Mouse (Mus musculus) midbrain, embryonic 16.5 days (tissue): ENCODE data around the gene Smim22. TPM values are rescaled to one million over a fixed set of nuclear protein-coding genes. Genes with fewer than 3 reads are reported as not detected.

Experiments
- ATAC-seq: fragments of 200-750 bp; cut with Nextera tagmentation; 2 replicates; pipeline ENCODE4 v1.8.0; 2017; ENCODE audit warnings: moderate TSS enrichment
- H3K27ac ChIP-seq: fragments of 300-500 bp; sonication (generic); 2 replicates; pipeline ENCODE4 v1.5.1; 2014; ENCODE audit warnings: mild to moderate bottlenecking, low read length, mixed read lengths
- H3K27me3 ChIP-seq: fragments of 300-500 bp; sonication (generic); 2 replicates; pipeline ENCODE4 v1.6.1; 2014; ENCODE audit warnings: low read depth, low read length, mixed read lengths; ENCODE audit not compliant: control insufficient read depth, insufficient read depth
- H3K36me3 ChIP-seq: fragments of 300-500 bp; sonication (generic); 2 replicates; pipeline ENCODE4 v1.6.1; 2014; ENCODE audit warnings: mild to moderate bottlenecking, low read length, moderate library complexity, mixed read lengths; ENCODE audit not compliant: control insufficient read depth, insufficient read depth
- H3K4me1 ChIP-seq: fragments of 300-500 bp; sonication (generic); 2 replicates; pipeline ENCODE4 v1.6.1; 2014; ENCODE audit warnings: mild to moderate bottlenecking, low read length, mixed read lengths; ENCODE audit not compliant: control insufficient read depth, insufficient read depth
- H3K4me2 ChIP-seq: fragments of 300-500 bp; sonication (generic); 2 replicates; pipeline ENCODE4 v1.6.1; 2014; ENCODE audit warnings: mild to moderate bottlenecking, low read length, mixed read lengths
- H3K4me3 ChIP-seq: fragments of 300-500 bp; sonication (generic); 2 replicates; pipeline ENCODE4 v1.5.1; 2014; ENCODE audit warnings: low read depth, mild to moderate bottlenecking, low read length, moderate library complexity, mixed read lengths
- H3K9ac ChIP-seq: fragments of 300-500 bp; sonication (generic); 2 replicates; pipeline ENCODE4 v1.6.1; 2014; ENCODE audit warnings: low read depth, low read length, mixed read lengths
- H3K9me3 ChIP-seq: fragments of 300-500 bp; sonication (generic); replicated peaks from 2 replicates; pipeline ENCODE4 v1.6.1; 2014; ENCODE audit warnings: mild to moderate bottlenecking, low read length, mixed read lengths; ENCODE audit not compliant: control insufficient read depth, poor library complexity, severe bottlenecking
- WGBS: fragments of 180-500 bp; shearing (Covaris S2); extraction: QIAGEN DNeasy Blood & Tissue Kit; methylation state at CpG from one replicate; pipeline ENCODE4 v1.1.7; 2014; 5-methylcytosine and 5-hydroxymethylcytosine counted together
- polyA plus RNA-seq: library from polyadenylated mRNA; unstranded; fragments of >200 nt; fragmentation: Nextera tagmentation; extraction: Ambion mirVana; gene quantifications from 2 replicates; pipeline ENCODE4 v1.2.1, GENCODE M21; 2015

Smim22 gene
- polyA plus RNA-seq, 1 experiment from 2014 or later = 1.7 TPM

DNA sequence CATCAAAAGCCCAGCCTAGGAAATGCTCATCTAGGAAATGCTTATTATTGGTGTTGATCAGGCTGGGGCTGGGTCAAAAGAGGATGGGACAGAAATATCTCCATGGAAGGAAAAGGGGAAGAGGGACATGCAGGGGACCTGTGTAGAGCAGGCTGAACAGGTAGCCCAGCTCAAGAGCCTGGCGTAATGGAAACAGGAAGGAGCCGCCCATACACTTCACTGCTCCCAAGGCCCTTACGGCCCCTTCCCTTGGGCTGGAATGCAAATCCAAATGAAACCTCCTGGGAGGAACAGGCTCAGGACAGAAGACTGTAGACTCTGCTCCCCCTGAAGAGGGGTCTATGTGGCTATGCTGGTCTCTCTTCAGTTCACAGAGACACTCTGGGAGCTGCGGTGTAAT lies 7.5 kb downstream of the Smim22 start:
- Histone ChIP-seq H3K27ac (no peak overlapping the region), H3K4me2 (no peak overlapping the region), H3K9ac (no peak overlapping the region), H3K9me3 (no peaks in the 10 kb centered on the region), H3K27me3 (no peaks in the 10 kb centered on the region), H3K4me1 (peaks cover 11% of the 10 kb centered on the region), H3K4me3 (no peak overlapping the region), H3K36me3 (peaks cover 38% of the 10 kb centered on the region)
- ATAC-seq = no peak
- 93% methylated on average over 4 of the region's 4 CpGs for WGBS

DNA sequence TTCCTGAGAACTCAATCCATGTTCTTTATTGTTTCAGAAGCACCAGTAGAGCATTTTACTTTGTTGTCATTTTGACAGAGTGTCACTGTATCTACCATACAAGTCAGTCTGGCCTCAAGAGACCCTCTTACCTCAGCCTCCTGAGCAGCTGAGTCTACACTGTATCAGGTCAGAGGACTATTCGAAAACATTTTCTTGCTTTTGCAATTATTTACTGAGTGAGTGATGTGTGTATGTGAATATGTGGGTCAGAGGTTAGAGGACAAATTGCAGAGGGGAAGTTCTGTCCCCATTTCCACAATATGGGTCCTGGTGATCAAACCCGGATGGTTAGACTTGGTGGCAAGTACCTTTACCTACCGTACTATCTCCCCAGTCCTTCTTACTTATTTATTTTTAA lies 16.9 kb downstream of the Smim22 start:
- no peaks in the 10 kb centered on the region for H3K4me1 ChIP-seq
- no peak for ATAC-seq
- no peaks in the 10 kb centered on the region for H3K9me3 ChIP-seq
- no peak overlapping the region for H3K4me2 ChIP-seq
- WGBS = 97% methylated on average over 3 of the region's 3 CpGs
- peaks cover 53% of the 10 kb centered on the region for H3K36me3 ChIP-seq
- no peak overlapping the region for H3K27ac ChIP-seq
- H3K4me3 ChIP-seq = no peak overlapping the region
- H3K9ac ChIP-seq = no peak overlapping the region
- H3K27me3 ChIP-seq = no peaks in the 10 kb centered on the region

DNA sequence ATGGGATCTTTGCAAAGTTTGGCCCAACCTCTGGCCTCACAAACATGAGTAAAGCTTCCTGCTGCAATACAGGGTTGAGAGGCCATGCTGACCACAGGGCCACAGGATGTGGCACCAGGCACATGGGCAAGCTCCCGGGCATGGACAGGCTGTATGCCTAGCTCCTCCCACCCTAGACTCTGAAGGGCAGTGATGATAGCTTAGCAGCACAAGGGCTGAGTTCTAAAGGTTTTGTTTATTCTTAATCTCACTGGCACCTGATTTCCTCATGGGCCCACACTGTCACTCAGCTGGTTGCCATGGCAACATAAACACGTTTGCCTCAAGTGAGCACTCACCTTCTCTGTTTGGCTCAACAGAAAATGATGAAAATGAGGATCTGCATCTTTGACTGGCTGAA lies 22.8 kb downstream of the Smim22 start:
- H3K4me1 ChIP-seq = no peaks in the 10 kb centered on the region
- H3K27me3 ChIP-seq = no peaks in the 10 kb centered on the region
- no peak overlapping the region for H3K4me2 ChIP-seq
- no peak overlapping the region for H3K27ac ChIP-seq
- no peaks in the 10 kb centered on the region for H3K9me3 ChIP-seq
- no peak for ATAC-seq
- WGBS = 68% methylated on average over 2 of the region's 2 CpGs
- no peak overlapping the region for H3K4me3 ChIP-seq
- peaks cover 54% of the 10 kb centered on the region for H3K36me3 ChIP-seq
- no peak overlapping the region for H3K9ac ChIP-seq

DNA sequence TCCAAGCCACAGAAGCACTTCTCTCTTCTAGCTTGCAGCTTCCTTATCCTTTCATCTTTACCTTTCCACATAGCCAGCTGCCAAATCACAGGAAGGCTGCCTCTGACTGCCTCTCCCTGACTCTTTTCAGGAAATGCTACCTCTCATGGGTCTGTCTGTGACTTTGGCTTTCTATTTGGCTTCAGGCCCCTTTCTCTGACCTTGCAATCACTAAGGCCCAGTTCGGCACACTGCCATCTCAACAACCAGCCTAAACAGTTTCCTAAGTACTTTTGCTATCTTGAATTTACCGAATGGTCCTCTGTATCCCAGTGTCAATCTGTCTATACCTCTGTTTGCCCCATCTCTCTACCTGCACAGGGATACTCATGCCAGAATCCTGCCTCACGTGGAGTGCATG lies 28.5 kb downstream of the Smim22 start:
- Histone ChIP-seq H3K4me2 (no peak overlapping the region), H3K27ac (no peak overlapping the region), H3K9ac (no peak overlapping the region), H3K27me3 (no peaks in the 10 kb centered on the region), H3K4me3 (no peak overlapping the region), H3K9me3 (no peaks in the 10 kb centered on the region), H3K4me1 (no peaks in the 10 kb centered on the region), H3K36me3 (peaks cover 59% of the 10 kb centered on the region)
- 99% methylated on average over 3 of the region's 3 CpGs for WGBS
- ATAC-seq = no peak

DNA sequence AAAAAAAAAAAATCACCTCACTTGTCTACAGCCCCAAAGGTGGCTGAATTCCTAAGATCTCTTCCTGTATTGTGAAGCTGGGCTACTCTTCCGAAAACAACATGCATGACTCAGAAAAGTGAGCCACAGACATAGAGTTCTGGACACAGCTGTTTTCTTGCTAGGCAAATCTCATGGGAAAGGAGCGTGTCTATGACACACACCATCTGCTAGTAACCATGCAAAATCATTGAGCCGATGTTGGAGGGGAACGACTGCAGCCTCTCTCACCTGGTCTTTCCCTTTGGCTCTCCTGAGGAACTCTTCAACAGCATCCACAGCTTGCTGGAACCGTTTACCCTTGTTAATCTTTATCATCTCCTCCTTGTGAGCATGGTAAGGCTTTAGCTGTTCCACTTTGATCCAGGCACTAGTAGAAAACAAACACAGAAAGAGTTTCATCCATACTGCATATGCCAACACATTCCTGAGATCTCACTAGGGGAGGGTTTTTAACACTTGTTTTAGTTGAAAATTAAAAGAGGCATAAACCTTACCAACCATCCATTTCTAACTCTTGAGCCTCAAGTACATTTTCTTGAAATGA lies 29.7 kb downstream of the Smim22 start:
- peaks cover 49% of the 10 kb centered on the region for H3K36me3 ChIP-seq
- no peak overlapping the region for H3K4me3 ChIP-seq
- WGBS = 88% methylated on average over 5 of the region's 5 CpGs
- H3K4me1 ChIP-seq = no peaks in the 10 kb centered on the region
- no peaks in the 10 kb centered on the region for H3K27me3 ChIP-seq
- no peak overlapping the region for H3K9ac ChIP-seq
- no peak overlapping the region for H3K4me2 ChIP-seq
- H3K27ac ChIP-seq = no peak overlapping the region
- H3K9me3 ChIP-seq = no peaks in the 10 kb centered on the region
- no peak for ATAC-seq

DNA sequence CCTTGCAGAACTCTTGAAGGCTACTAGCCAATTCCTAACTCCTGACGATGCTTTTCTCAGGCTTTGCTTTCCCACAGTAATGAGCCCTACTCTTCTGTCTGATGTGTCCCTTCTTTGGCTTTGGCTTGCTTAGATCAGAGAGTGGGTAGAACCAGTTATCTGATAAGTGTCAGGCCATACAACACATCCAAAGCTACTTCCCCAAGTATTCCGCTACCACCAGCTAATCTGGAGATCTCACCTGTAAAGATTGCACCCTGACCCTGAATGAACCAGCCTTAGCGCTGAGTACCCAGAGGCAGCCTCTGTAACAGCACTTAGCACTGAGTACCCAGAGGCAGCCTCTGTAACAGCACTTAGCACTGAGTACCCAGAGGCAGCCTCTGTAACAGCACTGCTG lies 38.2 kb downstream of the Smim22 start:
- 93% methylated on average over 3 of the region's 3 CpGs for WGBS
- Histone ChIP-seq H3K4me3 (no peak overlapping the region), H3K27me3 (no peaks in the 10 kb centered on the region), H3K9ac (no peak overlapping the region), H3K9me3 (no peaks in the 10 kb centered on the region), H3K27ac (no peak overlapping the region), H3K4me1 (peaks cover 12% of the 10 kb centered on the region), H3K36me3 (peaks cover 14% of the 10 kb centered on the region), H3K4me2 (no peak overlapping the region)
- no peak for ATAC-seq

DNA sequence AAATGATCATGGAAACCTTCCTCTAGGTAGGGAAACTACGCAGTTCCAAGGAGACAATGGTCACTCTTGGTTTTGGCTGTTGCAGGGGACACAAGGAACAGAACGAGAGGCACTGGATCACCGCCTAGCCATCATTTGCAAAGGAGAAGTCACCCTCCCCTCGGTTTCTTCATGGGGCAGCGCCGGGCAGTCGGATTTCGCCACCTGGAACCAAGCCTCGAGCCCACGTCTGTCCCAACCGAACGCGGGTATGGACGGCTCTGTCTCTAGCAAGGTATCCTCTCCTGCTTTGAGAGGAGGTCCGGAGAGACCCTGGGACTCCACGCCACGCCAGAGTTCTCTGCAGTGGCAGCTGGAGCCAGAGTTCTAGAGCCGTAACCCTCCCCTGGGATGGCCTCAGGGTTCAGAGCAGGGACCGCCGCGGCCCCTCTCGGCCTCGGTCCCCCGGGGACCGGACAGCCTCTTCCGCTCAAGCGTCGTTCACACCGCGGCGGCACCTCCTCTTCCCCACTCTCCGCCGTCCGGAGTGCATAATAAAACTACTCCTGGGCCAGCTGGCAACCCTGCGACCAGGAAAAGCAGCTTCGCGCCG lies 42.2 kb downstream of the Smim22 start:
- under 1% methylated on average over 38 of the region's 38 CpGs for WGBS
- ATAC-seq = peak; percentile 66
- H3K9ac ChIP-seq = peak overlapping the region; percentile 91

DNA sequence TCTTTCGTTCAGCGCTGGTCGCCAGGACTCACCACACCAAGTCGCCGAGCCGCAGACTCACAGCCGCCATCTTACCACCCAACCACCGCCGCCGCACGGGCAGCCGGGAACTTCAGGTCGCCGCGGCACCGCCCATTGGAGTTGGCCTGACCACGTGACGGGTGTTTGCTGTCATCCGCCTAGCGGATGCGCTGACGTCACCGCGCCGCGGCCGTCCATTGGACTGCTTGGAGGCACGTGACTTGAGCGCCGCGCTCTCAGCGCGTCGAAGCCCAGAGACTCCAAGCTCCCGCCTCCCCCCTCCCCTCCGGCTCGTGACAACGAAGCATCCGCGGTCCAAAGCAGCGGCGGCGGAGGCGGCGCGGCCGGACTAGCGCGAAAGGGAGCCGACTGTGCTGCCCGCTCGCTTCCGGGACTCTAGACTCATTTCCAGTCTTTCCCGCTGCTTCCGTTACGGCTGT lies 42.7 kb downstream of the Smim22 start, which contains the start of the genes Glyr1 and Ubn1:
Glyr1 (minus strand) TSS at position 90 of the 461 bp plus-strand sequence.
Ubn1 (plus strand) TSS at position 284 of the 461 bp plus-strand sequence.
- H3K9me3 ChIP-seq = no peaks in the 10 kb centered on the region
- peak within 1 kb of the TSS; percentile 98 for H3K4me2 ChIP-seq
- peaks cover 12% of the 10 kb centered on the region for H3K36me3 ChIP-seq
- under 1% methylated on average over 55 of the region's 56 CpGs for whole genome bisulfite sequencing
- peak within 1 kb of the TSS; percentile 97 for H3K4me3 ChIP-seq
- no peaks in the 10 kb centered on the region for H3K27me3 ChIP-seq
- peak within 1 kb of the TSS; percentile 96 for H3K27ac ChIP-seq
- ATAC-seq = peak; percentile 99
- H3K4me1 ChIP-seq = peaks cover 28% of the 10 kb centered on the region
- H3K9ac ChIP-seq = peak within 1 kb of the TSS; percentile 91

More for the DNA sequence above, 42.2 kb downstream of the Smim22 start:
- Histone ChIP-seq H3K4me3 (peak overlapping the region; percentile 97), H3K27ac (peak overlapping the region; percentile 90), H3K4me2 (peak overlapping the region; percentile 97), H3K27me3 (no peaks in the 10 kb centered on the region), H3K4me1 (peaks cover 28% of the 10 kb centered on the region), H3K36me3 (peaks cover 12% of the 10 kb centered on the region), H3K9me3 (no peaks in the 10 kb centered on the region)
